Mouse (Mus musculus) mesoderm, embryonic 11.5 days (tissue): Measurements from ENCODE around the gene Ifna11.

Experiments used
- DNase-seq: peaks from one replicate; pipeline ENCODE4 v3.0.0-alpha.2; 2012; ENCODE audit warnings: low read depth, low spot score

Ifna11 gene

DNA sequence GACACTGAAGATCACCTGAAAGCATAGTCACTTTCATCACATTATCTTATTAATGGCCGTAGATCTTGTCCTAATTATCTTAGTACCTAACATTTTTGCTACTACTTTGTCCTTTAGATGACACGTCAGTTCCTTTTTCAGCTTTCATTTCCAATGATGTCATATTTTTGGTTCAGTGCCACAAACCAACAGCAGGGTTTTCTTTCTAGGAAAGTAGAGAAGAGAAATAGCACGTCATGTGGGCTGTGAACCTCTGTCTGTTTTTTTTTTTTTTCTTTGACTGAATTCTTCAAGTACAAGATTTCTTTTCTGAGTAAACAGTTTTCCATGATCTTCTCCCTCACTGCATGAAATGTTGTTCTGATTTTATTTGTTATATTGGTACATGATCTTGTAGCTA, 20.3 kb downstream of the Ifna11 start:
- no peak for DNase-seq

GRCm38 (mm10) chr4:88841438-88841911, 21.7 kb downstream of the Ifna11 start, which contains the start of gene Ifna4:
Gene Ifna4 (plus strand): TSS chr4:88841861.
- DNase-seq, result no peak

DNA sequence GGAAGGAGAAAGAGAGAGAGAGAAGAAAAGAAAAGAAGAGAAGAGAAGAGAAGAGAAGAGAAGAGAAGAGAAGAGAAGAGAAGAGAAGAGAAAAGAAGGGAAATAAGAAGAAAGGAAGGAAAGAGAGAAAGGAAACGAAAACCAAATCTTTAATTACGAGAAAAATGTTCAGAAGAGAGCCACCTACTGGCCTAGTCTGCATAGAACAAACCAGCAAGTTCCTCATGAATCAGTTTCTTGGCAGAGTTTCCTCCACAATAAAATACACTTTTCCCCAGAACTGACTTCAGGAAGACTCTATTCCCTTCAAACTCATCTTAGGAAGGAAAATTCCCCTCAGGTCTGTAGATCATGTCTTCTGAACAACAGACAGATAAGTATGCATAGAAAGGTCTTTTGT, 25.6 kb downstream of the Ifna11 start:
- DNase-seq, result no peak

DNA sequence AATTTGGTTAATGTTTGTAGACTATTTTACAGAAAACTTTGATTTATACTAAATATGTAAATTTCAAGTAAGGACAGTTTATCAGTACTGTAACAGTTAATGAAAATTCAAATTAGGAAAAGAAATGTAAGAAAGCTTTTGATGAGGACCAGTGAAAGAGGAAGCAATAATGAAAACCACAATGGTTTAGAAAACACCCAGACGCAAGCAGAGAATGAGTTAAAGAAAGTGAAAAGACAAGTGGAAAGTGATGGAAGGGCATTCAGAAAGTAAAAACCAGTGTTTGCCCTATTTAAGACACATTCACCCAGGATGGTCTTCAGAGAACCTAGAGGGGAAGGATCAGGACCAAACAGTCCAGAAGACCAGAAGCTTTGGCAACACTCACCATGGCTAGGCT, 29.9 kb downstream of the Ifna11 start, which contains the start of gene Ifna1:
TSS of gene Ifna1 (plus strand) at position 390 of the 400 bp plus-strand sequence.
- DNase-seq, result no peak

- DNase-seq, result no peak
These were observed 31.4 kb downstream of the Ifna11 start for GRCm38 (mm10) chr4:88851026-88851763.

DNA sequence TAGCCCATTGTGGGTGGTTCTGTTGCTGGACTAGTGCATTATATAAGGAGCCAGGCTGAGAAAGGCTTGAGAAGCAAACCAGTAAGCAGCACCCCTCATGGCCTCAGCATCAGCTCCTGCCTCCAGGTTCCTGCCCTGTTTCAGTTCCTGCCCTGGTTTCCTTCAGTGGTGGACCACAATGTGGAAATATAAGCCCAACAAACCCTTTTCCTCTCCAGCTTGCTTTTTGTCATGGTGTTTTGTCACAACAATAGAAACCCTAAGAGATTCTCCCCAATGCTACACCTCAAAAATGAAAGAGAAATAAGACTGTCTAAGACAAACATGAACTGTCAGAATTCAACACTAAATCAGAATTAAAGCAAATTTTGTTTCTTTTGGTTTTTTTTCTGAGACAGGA, 39.5 kb downstream of the Ifna11 start:
- DNase-seq, result no peak

- no peak for DNase-seq
These were observed 43.5 kb downstream of the Ifna11 start for GRCm38 (mm10) chr4:88863309-88863708.

GRCm38 (mm10) chr4:88864599-88864998, 44.8 kb downstream of the Ifna11 start:
- no peak for DNase-seq

- DNase-seq, result no peak
These were observed 45.3 kb downstream of the Ifna11 start for GRCm38 (mm10) chr4:88865011-88865569.

DNA sequence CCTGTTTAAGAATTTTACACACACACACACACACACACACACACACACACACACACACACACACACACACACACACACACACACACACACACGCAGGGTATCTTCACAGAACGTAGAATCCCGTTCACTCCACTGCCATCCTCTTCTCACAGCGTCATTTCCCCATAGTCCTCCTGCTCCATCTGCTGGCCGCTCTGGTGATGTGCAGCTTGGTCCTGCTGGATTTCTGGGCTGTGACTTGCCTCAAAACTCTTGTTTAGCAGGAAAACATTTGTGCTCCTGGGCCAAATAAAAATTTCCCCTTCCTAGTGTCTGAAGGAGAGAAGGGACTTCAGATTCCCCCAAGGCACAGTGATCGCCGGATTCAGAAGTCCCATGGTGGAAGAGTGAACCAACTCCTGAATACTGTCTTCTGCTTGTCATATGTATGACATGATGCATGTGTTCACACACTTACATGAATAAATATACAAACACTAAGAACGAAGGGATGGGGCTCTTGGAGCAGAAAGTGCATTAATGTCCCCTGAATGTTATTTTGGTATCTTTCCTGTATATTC, 47.7 kb downstream of the Ifna11 start:
- peak; percentile 80 for DNase-seq

- peak; percentile 60 for DNase-seq
These were observed 48.5 kb downstream of the Ifna11 start for GRCm38 (mm10) chr4:88867926-88868911.
